Mouse (Mus musculus) kidney, postnatal 0 days (tissue): Measurements from ENCODE around the gene Gse1. TPM values are rescaled to one million over a fixed set of nuclear protein-coding genes. Genes with fewer than 3 reads are reported as not detected.

ENCODE experiments used
- ATAC-seq: fragments of 200-750 bp; cut with Nextera tagmentation; replicated peaks from 2 replicates; pipeline ENCODE4 v1.8.0; 2017; ENCODE audit warnings: low read depth, moderate number of reproducible peaks, moderate TSS enrichment, moderate library complexity; ENCODE audit not compliant: low FRiP score
- DNase-seq: peaks from one replicate; pipeline ENCODE4 v3.0.0-alpha.2; 2016; ENCODE audit warnings: low spot score
- H3K27ac ChIP-seq: fragments of 300-500 bp; sonication (generic); 2 replicates; pipeline ENCODE4 v1.5.1; 2014; ENCODE audit warnings: mild to moderate bottlenecking
- H3K27me3 ChIP-seq: fragments of 300-500 bp; sonication (generic); 2 replicates; pipeline ENCODE4 v1.6.1; 2014; ENCODE audit warnings: low read length, mixed read lengths; ENCODE audit not compliant: insufficient read depth
- H3K36me3 ChIP-seq: fragments of 300-500 bp; sonication (generic); 2 replicates; pipeline ENCODE4 v1.6.1; 2014; ENCODE audit warnings: low read length, mixed read lengths; ENCODE audit not compliant: insufficient read depth
- H3K4me1 ChIP-seq: fragments of 300-500 bp; sonication (generic); replicated peaks from 2 replicates; pipeline ENCODE4 v1.6.1; 2014; ENCODE audit warnings: antibody characterized with exemption, low read length, mixed read lengths; ENCODE audit not compliant: insufficient read depth
- H3K4me2 ChIP-seq: fragments of 300-500 bp; sonication (generic); 2 replicates; pipeline ENCODE4 v1.6.1; 2014; ENCODE audit warnings: mild to moderate bottlenecking, low read length, moderate library complexity, mixed read lengths
- H3K4me3 ChIP-seq: fragments of 300-500 bp; sonication (generic); replicated peaks from 2 replicates; pipeline ENCODE4 v1.5.1; 2014; ENCODE audit warnings: low read depth, low read length
- H3K9ac ChIP-seq: fragments of 300-500 bp; sonication (generic); 2 replicates; pipeline ENCODE4 v1.6.1; 2014; ENCODE audit warnings: low read depth, low read length
- H3K9me3 ChIP-seq: fragments of 300-500 bp; sonication (generic); replicated peaks from 2 replicates; pipeline ENCODE4 v1.6.1; 2016; ENCODE audit warnings: low read length, inconsistent platforms, mixed read lengths
- CTCF ChIP-seq: IDR thresholded peaks from 2 replicates; pipeline ENCODE4 v1.5.1; 2016; ENCODE audit warnings: antibody characterized with exemption, low read depth, mild to moderate bottlenecking, moderate library complexity
- WGBS: fragments of 180-500 bp; shearing (Covaris S2); extraction: QIAGEN DNeasy Blood & Tissue Kit; methylation state at CpG from one replicate; pipeline ENCODE4 v1.1.7; 2014; 5-methylcytosine and 5-hydroxymethylcytosine counted together
- polyA plus RNA-seq: library from polyadenylated mRNA; unstranded; fragments of >200 nt; fragmentation: Nextera tagmentation; extraction: Ambion mirVana; gene quantifications from 2 replicates; pipeline ENCODE4 v1.2.1, GENCODE M21; 2015

The Gse1 gene
- polyA plus RNA-seq, 1 experiment from 2014 or later: 8.4 TPM

GRCm38 (mm10) chr8:120374070-120374469 is 145.8 kb downstream of the Gse1 start:
- H3K9ac ChIP-seq: no peak overlapping the region
- no peaks in the 10 kb centered on the region for H3K36me3 ChIP-seq
- peaks cover 49% of the 10 kb centered on the region for H3K4me1 ChIP-seq
- peak overlapping the region; percentile 70 for H3K27ac ChIP-seq
- TF ChIP-seq CTCF: no peak
- H3K4me2 ChIP-seq: no peak overlapping the region
- DNase-seq (no peak), ATAC-seq (peak; percentile 0; the same call in 1 of the 2 replicates)
- 46% methylated on average over 1 of the region's 1 CpGs for WGBS
- no peaks in the 10 kb centered on the region for H3K9me3 ChIP-seq
- no peaks in the 10 kb centered on the region for H3K27me3 ChIP-seq
- no peak overlapping the region for H3K4me3 ChIP-seq

- DNase-seq (peak; percentile 94), ATAC-seq (peak; percentile 69)
- Histone ChIP-seq H3K27me3 (no peaks in the 10 kb centered on the region), H3K4me3 (no peak overlapping the region), H3K4me2 (0 out of 2 replicates have a peak overlapping the region, but pooled peaks have one; percentile 8), H3K9ac (no peak overlapping the region), H3K36me3 (no peaks in the 10 kb centered on the region), H3K4me1 (peaks cover 45% of the 10 kb centered on the region), H3K27ac (peak overlapping the region; percentile 70), H3K9me3 (no peaks in the 10 kb centered on the region)
- 24% methylated on average over 9 of the region's 9 CpGs for WGBS
- no peak for TF ChIP-seq CTCF
These were observed 146.3 kb downstream of the Gse1 start for GRCm38 (mm10) chr8:120374514-120374913.

GRCm38 (mm10) chr8:120375170-120375569 is 146.9 kb downstream of the Gse1 start:
- 38% methylated on average over 5 of the region's 5 CpGs for WGBS
- peak; percentile 55 for ATAC-seq
- no peak for TF ChIP-seq CTCF
- Histone ChIP-seq H3K4me1 (peaks cover 44% of the 10 kb centered on the region), H3K4me2 (0 out of 2 replicates have a peak overlapping the region, but pooled peaks have one; percentile 8), H3K36me3 (no peaks in the 10 kb centered on the region), H3K27ac (peak overlapping the region; percentile 70; the same call in 1 of the 2 replicates), H3K9ac (no peak overlapping the region), H3K27me3 (no peaks in the 10 kb centered on the region), H3K9me3 (no peaks in the 10 kb centered on the region), H3K4me3 (no peak overlapping the region)
- peak; percentile 95 for DNase-seq

- H3K27ac ChIP-seq: no peak overlapping the region
- H3K9ac ChIP-seq: no peak overlapping the region
- DNase-seq: no peak
- WGBS: 77% methylated on average over 4 of the region's 4 CpGs
- ATAC-seq: no peak
- H3K4me1 ChIP-seq: peaks cover 44% of the 10 kb centered on the region
- no peaks in the 10 kb centered on the region for H3K36me3 ChIP-seq
- no peaks in the 10 kb centered on the region for H3K9me3 ChIP-seq
- TF ChIP-seq CTCF: no peak
- no peak overlapping the region for H3K4me3 ChIP-seq
- H3K4me2 ChIP-seq: no peak overlapping the region
- no peaks in the 10 kb centered on the region for H3K27me3 ChIP-seq
These were observed 148.0 kb downstream of the Gse1 start for GRCm38 (mm10) chr8:120376215-120376614.

- 29% methylated on average over 22 of the region's 22 CpGs for WGBS
- peaks cover 38% of the 10 kb centered on the region for H3K4me1 ChIP-seq
These were observed 148.9 kb downstream of the Gse1 start for GRCm38 (mm10) chr8:120376847-120377802.

GRCm38 (mm10) chr8:120377803-120378189 is 149.5 kb downstream of the Gse1 start:
- DNase-seq (no peak), ATAC-seq (no peak)
- WGBS: 65% methylated on average over 7 of the region's 7 CpGs
- no peak for TF ChIP-seq CTCF
- Histone ChIP-seq H3K27ac (no peak overlapping the region), H3K9ac (no peak overlapping the region), H3K4me1 (peaks cover 42% of the 10 kb centered on the region), H3K4me3 (no peak overlapping the region), H3K9me3 (no peaks in the 10 kb centered on the region), H3K36me3 (no peaks in the 10 kb centered on the region), H3K27me3 (no peaks in the 10 kb centered on the region), H3K4me2 (no peak overlapping the region)

More at GRCm38 (mm10) chr8:120376847-120377802, 148.9 kb downstream of the Gse1 start:
- peak; percentile 88 for DNase-seq
- Histone ChIP-seq H3K4me3 (no peak overlapping the region), H3K36me3 (no peaks in the 10 kb centered on the region), H3K27ac (peak overlapping the region; percentile 40; the same call in 1 of the 2 replicates), H3K9ac (no peak overlapping the region), H3K4me2 (no peak overlapping the region), H3K9me3 (no peaks in the 10 kb centered on the region), H3K27me3 (no peaks in the 10 kb centered on the region)
- TF ChIP-seq CTCF: no peak
- no peak for ATAC-seq
